Mouse (Mus musculus) ES-E14 (cell line): Measurements from ENCODE around the gene Itih5.

ENCODE experiments used
- CHD2 ChIP-seq: IDR thresholded peaks from 2 replicates; pipeline ENCODE4 v1.6.1; 2014; ENCODE audit warnings: mild to moderate bottlenecking, low read depth, low read length, inconsistent platforms
- MAFK ChIP-seq: IDR thresholded peaks from 2 replicates; pipeline ENCODE4 v1.6.1; 2014; ENCODE audit warnings: mild to moderate bottlenecking, low read depth, low read length, inconsistent platforms; ENCODE audit not compliant: insufficient read depth
- ZC3H11A ChIP-seq: IDR thresholded peaks from 2 replicates; pipeline ENCODE4 v1.6.1; 2012; ENCODE audit warnings: low read depth, mild to moderate bottlenecking, inconsistent platforms, low read length, borderline replicate concordance
- ZNF384 ChIP-seq: IDR thresholded peaks from 2 replicates; pipeline ENCODE4 v1.6.1; 2012; ENCODE audit warnings: low read depth, low read length, inconsistent platforms

DNA sequence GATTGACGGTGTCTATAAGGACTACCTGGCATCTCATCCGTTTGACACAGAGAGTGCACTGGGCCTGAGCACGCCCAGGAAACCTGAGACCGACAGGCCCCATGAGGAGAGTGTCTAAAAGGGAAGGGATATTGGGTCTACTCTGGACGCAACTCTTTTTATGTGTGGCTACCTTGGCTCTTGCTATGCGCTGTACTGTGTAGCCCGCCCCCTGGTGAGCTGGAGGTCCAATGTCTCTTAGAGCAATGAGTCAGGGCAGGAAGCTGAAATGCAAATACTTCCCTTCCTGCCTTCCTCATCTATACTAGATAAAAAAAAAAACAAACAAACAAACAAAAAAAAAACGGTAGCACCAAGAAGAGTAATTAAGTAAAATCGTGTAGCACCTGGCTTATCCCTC lies 98.1 kb downstream of the Itih5 start:
- no peak for TF ChIP-seq ZC3H11A
- TF ChIP-seq ZNF384, result no peak
- no peak for TF ChIP-seq MAFK
- TF ChIP-seq CHD2, result no peak
